Mouse (Mus musculus): ENCODE measurements at regions not wholly inside any gene's neighbourhood (a gene's known extent, or its start where the extent isn't known, plus 50 kb on each side); places are given as distances from the start of the nearest gene placed in this dataset.

DNA sequence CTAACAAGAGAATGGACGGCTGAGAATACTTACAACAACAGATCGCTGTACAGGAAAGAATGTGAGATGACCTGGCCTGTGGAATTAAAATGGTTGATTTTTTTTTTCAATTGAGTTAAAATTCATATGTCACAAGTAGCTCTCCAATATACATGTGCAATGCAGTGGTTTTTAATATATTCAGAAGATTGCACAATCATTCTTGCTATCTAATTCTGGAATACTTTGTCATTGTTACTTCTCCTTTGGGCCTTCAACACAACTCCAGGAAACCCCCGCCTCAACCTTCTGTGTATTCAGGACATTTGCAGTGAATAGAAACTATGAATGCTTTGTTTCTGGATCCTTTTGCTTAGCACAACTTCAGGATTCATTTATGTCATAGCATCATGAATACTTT lies 152.5 kb upstream of the Med13l start:
- ATAC-seq (replicated peaks; ENCODE audit: insufficient number of reproducible peaks, low FRiP score, low TSS enrichment, poor library complexity, severe bottlenecking): peak; percentile 44

DNA sequence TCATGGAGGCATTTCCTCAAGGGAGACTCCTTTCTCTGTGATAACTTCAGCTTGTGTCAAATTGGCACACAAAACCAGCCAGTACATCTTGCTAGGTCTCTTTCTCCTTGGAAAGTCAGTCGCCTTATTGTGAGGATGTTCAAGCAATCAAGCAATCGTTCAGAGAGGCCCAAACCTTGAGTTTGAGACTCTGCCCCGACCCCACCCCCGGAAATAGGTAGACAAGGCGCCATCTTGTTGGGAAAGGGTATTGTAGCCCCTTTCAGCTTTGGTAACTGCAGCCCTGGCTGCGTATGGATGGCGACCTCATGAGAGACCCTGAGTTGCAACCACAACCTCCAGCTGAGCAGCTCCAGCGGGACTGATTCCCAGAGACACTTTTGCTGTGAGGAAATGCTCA lies 151.7 kb upstream of the Med13l start:
- no peak for ATAC-seq (replicated peaks; ENCODE audit: insufficient number of reproducible peaks, low FRiP score, low TSS enrichment, poor library complexity, severe bottlenecking)

DNA sequence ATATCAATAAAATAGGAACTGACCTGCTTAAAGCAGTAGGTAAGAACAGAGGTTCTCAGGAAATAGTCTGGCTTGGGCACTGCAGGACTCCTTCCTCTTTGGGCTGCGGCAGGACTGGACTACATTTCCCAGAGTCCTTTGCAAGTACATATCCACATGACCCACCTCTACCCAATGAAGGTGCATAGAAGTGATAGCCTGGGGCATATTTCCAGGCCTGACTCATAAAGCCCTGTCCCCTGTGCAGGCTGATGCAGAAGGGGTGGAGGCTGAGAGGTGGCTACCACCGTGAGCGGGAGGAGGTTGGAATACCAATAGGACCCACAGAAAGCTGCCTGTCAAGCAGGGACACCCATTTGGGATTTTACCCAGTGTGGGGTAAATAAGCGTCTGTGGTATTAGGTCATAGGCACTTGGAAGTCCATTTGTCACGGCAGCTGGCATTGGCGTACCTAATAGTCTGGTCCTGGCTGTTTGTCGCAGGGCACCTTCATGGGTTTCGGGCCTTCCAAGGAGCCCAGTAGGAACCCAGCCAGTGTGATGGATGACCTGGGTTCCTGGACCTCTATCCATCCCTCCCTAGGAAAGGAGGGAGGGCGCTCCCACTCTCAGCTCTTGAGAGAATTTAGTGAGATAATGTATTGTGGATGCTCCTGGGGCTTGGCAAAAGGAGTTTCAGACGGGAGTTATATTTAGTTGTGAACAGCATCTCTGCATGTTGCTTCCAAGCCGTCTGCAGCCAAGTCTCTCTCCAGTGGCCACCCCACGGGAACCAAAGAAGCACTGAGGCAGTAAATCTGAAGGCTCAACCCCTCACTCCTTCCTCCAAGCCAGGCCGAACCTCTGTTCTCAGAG lies 146.8 kb upstream of the Med13l start:
- ATAC-seq (replicated peaks; ENCODE audit: insufficient number of reproducible peaks, low FRiP score, low TSS enrichment, poor library complexity, severe bottlenecking): peak; percentile 95

DNA sequence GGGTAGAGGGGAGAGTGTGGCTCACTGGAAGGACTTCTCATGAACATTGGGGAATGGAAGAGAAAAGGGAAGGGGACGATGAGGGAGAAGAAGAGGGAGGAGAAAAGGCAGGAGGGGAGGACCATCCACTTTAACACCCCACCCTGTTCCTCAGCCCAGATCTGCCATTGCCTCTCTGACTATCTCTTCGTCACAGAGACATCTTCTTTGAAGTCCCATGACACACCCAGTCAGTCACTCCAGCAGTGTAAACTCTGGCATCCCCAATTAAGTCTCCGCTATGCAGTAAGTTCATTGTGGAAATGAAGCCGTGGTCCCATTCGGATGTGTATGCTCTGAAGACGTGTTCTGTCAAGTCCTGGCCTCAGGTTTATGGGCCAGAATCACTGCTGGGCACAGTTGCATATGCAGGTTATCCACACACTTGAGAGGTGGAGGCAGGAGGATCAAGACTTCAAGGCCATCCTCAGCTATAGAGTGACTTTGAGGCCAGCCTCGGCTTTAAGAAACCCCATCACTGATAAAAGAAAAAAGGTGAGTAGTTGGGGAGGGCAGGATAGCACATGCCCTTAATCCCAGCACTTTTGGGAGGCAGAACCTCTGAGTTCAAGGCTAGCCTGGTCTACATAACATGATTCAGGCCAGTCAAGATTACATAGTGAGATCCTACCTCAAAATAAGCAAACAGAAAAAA lies 141.0 kb upstream of the Med13l start:
- ATAC-seq (replicated peaks; ENCODE audit: insufficient number of reproducible peaks, low FRiP score, low TSS enrichment, poor library complexity, severe bottlenecking): no peak

DNA sequence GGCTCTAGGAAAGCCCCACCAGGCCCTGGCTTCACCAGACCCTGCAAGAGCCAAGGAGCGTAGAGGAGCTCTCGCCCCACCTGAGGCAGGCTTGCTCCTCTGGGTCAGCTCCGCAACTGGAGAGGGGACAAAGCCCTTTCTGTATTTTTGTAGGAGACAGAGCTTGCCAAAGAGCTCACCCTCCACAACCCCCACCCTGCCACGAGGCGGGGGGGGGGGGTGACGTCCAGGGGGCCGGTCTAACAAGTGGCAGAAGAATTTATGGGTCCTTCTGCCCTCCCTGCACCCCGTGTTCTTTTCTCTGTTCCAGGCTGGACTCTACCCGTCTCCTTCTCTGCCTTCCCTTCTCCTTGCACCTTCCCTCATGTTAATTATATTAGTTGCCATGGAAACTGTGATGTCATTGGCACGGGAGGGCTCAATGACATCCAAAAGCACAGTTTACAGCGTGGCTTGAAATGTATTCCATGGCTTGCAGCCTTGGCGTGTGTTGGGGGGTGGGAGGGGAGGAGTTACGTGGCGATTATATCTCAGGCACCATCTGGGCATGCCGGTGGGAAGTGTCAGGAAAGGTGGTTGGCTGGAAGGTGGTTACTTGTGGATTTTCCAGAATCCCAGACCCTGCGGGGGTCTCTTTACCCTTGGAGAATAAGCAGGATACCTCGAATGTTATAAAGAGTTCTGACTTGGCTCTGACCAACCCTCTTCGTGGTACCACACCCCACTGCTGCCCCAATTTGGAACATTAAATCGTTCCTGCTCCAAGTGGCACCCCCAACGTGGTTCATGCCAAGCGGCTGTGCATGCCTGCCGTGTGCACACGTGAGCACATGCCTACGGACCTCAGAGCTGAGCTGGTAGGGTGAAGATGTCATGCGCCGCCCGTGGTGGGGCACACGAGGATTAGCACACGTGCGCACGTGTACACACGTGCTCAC lies 138.3 kb upstream of the Med13l start:
- ATAC-seq (replicated peaks; ENCODE audit: insufficient number of reproducible peaks, low FRiP score, low TSS enrichment, poor library complexity, severe bottlenecking): no peak

DNA sequence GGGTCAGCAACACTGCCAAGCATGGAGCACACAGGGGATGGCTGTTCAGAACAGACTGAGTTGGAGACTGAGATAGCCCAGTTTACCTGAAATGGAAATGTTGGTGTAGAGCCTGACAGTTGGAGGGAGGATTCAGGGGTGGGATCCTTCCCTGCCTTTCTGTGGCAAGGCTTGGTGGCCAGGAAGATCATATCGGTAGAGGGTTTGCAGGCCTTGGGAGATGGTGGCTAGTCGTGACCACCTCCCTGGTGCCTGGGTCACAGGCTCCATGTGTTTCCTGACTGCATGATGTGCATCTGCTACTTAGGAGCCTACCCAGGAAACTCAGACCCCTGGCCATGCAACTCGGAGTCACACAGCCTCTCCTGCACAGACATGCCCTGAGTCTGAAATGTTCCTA lies 136.3 kb upstream of the Med13l start:
- no peak for ATAC-seq (replicated peaks; ENCODE audit: insufficient number of reproducible peaks, low FRiP score, low TSS enrichment, poor library complexity, severe bottlenecking)

DNA sequence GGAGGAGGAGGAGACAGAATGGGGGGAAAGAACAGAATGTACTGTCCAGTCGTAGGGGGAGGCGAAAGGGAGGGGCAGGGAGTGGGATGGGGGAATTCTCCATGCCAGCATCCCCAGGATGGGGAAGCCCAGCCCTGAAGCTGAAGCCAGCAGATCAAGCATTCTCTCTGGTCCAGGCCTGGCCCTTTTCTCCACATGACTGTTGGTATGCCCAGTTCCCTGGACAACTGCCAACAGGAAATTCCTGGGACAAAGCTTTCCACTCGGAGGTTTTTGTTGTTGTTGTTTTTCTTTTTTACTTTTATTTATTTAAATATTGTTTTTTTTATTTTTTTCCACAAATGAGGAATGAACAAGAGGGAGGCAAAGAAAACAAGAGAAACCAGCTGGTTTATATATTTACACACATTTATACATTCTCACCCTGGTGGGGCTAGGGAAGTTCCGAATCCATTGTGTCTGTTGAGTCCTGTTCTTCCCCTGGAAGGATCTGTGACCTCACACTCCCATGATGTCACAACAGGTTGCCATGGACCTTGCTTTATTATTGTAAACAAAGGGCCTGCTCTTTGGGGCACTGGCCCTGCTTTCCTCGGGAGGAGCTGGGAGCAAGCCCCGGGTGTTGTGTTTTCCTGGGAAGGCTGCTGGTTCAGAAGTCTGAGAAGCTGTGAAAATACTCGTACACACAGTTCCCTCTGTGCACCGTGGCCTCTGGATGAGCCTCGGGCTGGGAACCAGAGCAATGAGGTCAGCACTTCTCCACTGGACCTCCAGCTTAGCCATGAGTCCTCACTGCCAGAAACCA lies 135.5 kb upstream of the Med13l start:
- ATAC-seq (replicated peaks; ENCODE audit: insufficient number of reproducible peaks, low FRiP score, low TSS enrichment, poor library complexity, severe bottlenecking): no peak

DNA sequence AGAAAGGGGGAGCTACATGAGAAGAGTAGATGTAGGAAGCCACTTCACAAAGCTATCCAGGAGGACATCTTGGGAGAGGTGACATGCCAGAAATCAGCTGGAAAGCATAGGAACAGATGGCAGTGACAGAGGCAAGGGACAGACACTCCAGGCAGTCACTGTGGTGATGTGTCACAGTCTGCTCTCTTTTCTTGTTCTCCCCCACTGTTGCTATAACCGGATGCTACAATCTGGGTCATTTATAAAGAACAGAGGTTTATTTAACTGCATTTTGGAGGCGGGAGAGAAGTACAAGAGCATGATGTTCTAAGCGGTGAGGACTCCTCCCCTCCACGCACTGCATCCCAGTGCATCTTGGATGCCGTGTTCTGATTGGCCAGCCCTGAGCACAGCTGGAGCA lies 133.8 kb upstream of the Med13l start:
- no peak for ATAC-seq (replicated peaks; ENCODE audit: insufficient number of reproducible peaks, low FRiP score, low TSS enrichment, poor library complexity, severe bottlenecking)

DNA sequence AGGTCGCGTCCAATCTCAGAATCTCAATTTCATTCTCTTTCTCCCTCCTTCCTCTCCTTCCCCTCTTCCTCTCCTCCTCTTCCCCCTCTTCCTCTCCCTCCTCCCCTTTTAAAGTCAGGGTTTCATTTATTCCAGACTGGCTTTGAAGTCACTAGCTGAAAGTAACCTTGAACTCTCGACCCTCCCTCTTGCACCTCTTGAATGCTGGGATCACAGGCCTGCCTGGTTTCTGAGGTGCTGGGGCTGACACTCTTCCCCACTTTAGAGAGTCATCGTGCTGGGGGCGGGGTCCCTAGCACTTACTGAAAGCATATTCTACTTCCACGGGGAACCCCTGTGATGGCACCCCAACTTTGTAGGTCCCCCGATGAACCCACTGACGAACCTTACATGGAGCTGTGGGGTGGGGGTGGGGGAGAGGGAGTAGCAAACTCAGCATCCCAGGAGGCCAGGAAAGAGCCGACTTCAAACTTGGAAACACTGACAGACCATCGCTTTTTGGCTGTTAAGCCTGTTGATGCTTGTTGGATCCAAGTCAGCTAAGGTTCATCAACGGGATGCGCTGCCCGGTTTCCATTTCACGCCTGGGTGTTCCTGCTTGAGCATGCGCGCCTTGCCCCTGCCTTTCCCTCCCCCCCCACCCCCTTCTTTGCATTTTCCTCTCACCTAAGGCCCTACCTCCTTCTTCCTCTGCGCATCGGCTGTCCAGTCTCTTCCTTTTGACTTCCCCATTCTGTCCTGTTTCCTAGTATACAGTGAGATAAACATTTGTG lies 132.0 kb upstream of the Med13l start:
- ATAC-seq (replicated peaks; ENCODE audit: insufficient number of reproducible peaks, low FRiP score, low TSS enrichment, poor library complexity, severe bottlenecking): no peak

DNA sequence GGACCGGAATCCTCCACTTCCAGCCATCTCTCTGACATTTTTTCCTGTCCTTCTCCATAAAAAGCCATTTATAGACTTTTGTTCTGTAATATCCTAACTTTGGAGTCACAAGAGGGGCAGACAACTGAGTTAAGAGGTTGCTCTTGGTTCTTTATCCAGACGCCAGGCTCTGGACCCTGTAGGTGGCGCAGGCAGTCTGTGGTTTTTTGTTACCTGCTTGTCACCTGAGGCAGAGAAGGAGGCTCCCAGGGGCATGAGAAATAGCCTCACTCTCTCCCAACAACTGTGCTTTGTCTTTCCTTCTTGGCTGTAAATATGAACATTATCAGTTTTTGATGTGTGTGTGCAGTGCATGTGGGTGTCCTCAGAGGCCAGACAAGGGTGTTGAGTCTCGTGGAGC lies 126.9 kb upstream of the Med13l start:
- no peak for ATAC-seq (replicated peaks; ENCODE audit: insufficient number of reproducible peaks, low FRiP score, low TSS enrichment, poor library complexity, severe bottlenecking)

DNA sequence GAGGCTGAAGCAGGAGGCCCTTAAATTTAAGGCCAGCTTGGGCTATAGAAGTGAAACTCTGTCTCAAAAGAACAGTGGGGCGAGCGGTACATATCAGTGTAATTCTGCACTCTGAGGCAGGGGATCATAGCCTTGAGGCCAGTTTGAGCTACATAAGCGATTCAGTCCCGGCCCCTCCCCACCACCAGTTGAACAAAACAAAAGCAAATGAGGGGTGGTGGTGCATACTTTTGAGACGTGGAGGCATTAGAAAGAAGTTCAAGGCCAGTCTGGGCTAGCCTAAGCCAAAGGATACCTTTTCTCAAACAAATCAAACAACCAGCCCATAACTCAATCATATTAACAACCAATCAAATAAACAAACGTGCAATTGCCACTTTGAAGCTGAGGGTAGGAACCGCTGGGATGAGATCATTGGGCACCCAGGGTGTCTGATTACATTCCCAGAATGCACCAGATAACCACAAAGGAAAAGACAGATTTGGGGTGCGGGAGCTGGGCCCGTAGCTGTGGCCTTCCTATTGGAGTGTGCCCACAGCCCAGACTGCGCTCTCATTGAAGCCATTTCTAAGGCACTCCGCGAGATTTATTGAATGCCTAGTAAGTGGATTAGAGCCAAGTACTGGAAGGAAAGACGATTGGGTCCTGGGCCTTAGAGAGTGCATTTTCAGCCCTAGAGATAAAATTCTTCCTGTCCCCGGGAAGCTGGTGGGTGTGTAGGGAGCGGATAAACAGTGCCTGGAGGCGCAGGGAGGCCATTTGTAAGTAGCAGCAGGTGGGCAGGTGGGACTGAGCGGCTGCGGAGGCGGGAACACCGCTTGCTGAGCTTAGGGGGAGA lies 125.5 kb upstream of the Med13l start:
- no peak for ATAC-seq (replicated peaks; ENCODE audit: insufficient number of reproducible peaks, low FRiP score, low TSS enrichment, poor library complexity, severe bottlenecking)

DNA sequence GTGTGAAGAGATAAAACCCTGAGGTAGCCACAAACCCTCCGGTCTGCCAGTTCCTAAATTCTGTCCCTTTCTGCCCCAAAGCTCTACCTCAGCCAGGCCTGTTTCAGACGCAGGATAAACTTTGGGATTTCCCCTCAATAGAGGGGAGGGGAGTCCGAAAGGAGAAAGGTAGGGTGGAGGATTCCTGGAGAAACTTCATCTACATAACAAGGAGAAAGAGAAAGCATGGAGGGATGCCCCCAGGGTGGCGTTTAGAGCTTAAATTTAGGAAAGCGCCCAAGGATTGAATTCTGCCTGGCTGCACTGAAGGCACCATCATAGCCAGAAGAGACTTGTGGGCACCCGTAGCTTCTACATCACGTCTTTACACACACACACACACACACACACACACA lies 124.9 kb upstream of the Med13l start:
- ATAC-seq (replicated peaks; ENCODE audit: insufficient number of reproducible peaks, low FRiP score, low TSS enrichment, poor library complexity, severe bottlenecking): no peak

DNA sequence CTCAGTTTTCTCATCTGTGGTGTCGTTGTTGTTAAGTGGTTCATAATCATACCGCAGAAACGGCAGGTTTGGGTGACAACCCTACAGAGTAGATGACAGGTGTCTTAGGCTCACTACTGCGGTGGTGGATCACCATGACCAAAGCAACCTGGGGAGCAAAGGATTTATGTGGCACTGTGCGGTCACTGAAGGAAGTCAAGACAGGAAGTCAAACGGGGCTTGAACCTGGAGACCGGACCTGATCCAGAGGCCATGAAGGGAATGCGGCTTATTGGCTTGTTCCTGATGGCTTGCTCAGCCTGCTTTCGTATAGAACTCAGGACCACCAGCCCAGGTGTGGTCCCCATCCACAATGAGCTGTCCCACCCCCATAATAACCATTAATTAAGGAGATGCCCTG lies 124.4 kb upstream of the Med13l start:
- no peak for ATAC-seq (replicated peaks; ENCODE audit: insufficient number of reproducible peaks, low FRiP score, low TSS enrichment, poor library complexity, severe bottlenecking)

DNA sequence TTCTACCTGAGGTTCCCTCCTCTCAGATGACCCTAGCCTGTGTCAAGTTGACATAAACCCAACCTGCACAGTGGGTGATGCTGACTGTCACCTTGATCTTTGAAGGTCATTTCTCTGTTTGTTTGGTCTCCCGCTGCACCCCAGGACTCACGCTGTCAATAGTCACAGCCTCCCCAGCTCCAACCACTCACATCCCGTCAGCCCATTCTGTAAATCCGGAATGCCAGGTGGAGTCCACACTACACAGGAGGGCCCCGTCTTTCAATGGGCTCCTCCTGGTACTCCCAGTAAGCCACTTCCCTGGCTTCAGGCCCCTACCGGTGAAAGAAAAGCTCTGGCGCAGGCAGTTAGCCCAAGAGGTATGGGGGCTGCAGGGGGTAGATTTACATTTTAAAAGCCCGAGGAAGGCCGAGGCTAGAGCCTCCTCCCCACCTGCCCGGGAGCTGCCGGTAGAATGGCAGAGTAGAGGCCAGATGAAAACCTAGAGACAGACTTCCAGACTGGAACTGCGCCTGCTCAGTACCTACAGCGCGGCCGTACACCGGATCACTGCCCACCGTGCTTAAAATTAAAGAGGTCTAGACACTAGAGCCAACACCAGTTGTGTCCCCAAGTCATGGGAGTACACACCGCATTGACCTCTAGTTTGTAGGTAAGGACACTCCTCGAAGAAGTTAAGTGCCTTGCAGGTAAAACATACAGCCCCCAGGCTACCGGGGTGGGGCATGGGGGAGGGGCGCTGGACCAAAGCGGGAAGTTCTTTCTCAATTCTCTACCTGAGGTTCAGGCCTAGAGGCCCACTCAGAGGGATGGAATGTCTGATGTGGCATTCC lies 123.8 kb upstream of the Med13l start:
- ATAC-seq (replicated peaks; ENCODE audit: insufficient number of reproducible peaks, low FRiP score, low TSS enrichment, poor library complexity, severe bottlenecking): no peak

DNA sequence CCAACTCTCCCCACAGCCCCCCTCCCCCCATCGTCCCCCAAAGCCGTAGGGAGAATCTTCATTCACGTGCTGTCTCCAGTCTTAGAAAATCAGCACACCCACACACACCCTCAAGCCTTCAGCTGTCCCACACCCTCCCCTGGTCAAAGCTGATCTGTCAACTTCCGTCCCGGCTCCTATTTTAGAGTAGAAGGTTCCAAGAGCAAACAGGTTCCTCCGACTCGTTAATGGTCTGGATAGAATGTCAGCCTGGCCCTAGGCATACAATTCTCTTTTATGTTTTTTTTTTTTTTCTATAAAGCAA lies 123.2 kb upstream of the Med13l start:
- no peak for ATAC-seq (replicated peaks; ENCODE audit: insufficient number of reproducible peaks, low FRiP score, low TSS enrichment, poor library complexity, severe bottlenecking)

DNA sequence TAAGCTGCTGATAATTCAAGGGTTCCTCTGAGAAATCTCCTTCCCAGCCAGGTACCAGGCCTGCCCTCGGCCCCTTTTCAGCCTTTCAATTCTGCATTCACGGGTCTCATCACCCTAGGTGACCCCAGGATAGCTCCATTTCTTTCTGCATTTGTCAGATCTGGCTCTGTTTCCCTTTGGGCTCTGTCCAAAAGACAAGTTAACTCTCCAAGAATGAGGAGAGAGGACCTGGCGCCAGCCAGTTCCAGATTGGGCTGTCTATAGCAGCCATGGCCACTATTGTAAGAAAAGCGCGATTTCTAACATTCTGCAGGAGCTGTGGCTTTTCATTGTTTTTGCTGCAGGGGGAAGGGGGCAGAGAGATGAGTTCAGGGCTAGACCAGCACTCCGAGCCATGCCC lies 122.5 kb upstream of the Med13l start:
- no peak for ATAC-seq (replicated peaks; ENCODE audit: insufficient number of reproducible peaks, low FRiP score, low TSS enrichment, poor library complexity, severe bottlenecking)
